Mouse (Mus musculus) neural tube, embryonic 11.5 days (tissue): Measurements from ENCODE around the gene Lmo2. TPM values are rescaled to one million over a fixed set of nuclear protein-coding genes. Genes with fewer than 3 reads are reported as not detected.

Source experiments
- ATAC-seq: fragments of 200-750 bp; cut with Nextera tagmentation; 2 replicates; pipeline ENCODE4 v1.8.0; 2017; ENCODE audit warnings: moderate number of reproducible peaks, mild to moderate bottlenecking, moderate TSS enrichment, moderate library complexity; ENCODE audit not compliant: insufficient read depth, low FRiP score, low TSS enrichment
- DNase-seq: peaks from one replicate; pipeline ENCODE4 v3.0.0-alpha.2; 2015; ENCODE audit warnings: low spot score
- H3K27ac ChIP-seq: fragments of 300-500 bp; sonication (generic); 2 replicates; pipeline ENCODE4 v1.5.1; 2014; ENCODE audit warnings: low read depth, mild to moderate bottlenecking, low read length
- H3K27me3 ChIP-seq: fragments of 300-500 bp; sonication (generic); 2 replicates; pipeline ENCODE4 v1.6.1; 2014; ENCODE audit warnings: mild to moderate bottlenecking, low read length, mixed read lengths; ENCODE audit not compliant: control insufficient read depth, insufficient read depth
- H3K36me3 ChIP-seq: fragments of 300-500 bp; sonication (generic); 2 replicates; pipeline ENCODE4 v1.6.1; 2014; ENCODE audit warnings: mild to moderate bottlenecking, low read length, moderate library complexity, mixed read lengths; ENCODE audit not compliant: control insufficient read depth, insufficient read depth
- H3K4me1 ChIP-seq: fragments of 300-500 bp; sonication (generic); 2 replicates; pipeline ENCODE4 v1.6.1; 2014; ENCODE audit warnings: low read length, mixed read lengths; ENCODE audit not compliant: control insufficient read depth, insufficient read depth
- H3K4me2 ChIP-seq: fragments of 300-500 bp; sonication (generic); 2 replicates; pipeline ENCODE4 v1.6.1; 2014; ENCODE audit warnings: low read depth, mild to moderate bottlenecking, moderate library complexity
- H3K4me3 ChIP-seq: fragments of 300-500 bp; sonication (generic); 2 replicates; pipeline ENCODE4 v1.5.1; 2014; ENCODE audit warnings: low read depth, low read length
- H3K9ac ChIP-seq: fragments of 300-500 bp; sonication (generic); 2 replicates; pipeline ENCODE4 v1.6.1; 2014; ENCODE audit warnings: mild to moderate bottlenecking, low read length
- H3K9me3 ChIP-seq: fragments of 300-500 bp; sonication (generic); 2 replicates; pipeline ENCODE4 v1.6.1; 2016; ENCODE audit warnings: low read length; ENCODE audit not compliant: control insufficient read depth
- WGBS: fragments of 180-500 bp; shearing (Covaris S2); extraction: QIAGEN DNeasy Blood & Tissue Kit; methylation state at CpG from one replicate; pipeline ENCODE4 v1.1.7; 2014; 5-methylcytosine and 5-hydroxymethylcytosine counted together
- polyA plus RNA-seq: library from polyadenylated mRNA; unstranded; fragments of >200 nt; fragmentation: Nextera tagmentation; extraction: Ambion mirVana; gene quantifications from 2 replicates; pipeline ENCODE4 v1.2.1, GENCODE M21; 2014

Gene Lmo2
- polyA plus RNA-seq, 1 experiment from 2014 or later, result 27.7 TPM

DNA sequence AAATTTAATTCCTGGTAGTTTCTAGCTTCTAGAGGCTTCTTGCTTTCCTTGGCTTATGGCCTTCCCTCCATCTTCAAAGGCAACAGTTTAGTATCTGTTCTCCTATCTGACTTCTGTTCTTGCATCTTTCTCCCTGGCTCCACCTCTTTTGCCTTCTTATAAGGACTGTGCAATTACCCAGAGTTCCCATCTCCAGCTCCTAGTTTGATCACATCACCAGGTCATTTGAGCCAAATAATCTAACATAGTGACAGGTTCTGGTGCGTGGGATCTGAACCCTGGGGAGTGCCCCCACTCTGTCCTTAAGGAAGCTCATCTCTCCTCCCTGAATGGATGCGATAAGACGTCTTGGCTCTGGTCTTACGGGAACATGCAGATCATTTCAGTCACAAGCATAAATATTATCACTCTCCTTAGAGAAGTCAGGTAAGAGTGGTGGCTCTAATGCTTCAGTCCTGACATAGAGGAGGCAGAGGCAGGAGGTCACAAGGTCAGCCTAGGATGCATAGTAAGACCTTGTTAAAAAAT lies 31.1 kb upstream of the Lmo2 start:
- H3K4me2 ChIP-seq, result no peak overlapping the region

DNA sequence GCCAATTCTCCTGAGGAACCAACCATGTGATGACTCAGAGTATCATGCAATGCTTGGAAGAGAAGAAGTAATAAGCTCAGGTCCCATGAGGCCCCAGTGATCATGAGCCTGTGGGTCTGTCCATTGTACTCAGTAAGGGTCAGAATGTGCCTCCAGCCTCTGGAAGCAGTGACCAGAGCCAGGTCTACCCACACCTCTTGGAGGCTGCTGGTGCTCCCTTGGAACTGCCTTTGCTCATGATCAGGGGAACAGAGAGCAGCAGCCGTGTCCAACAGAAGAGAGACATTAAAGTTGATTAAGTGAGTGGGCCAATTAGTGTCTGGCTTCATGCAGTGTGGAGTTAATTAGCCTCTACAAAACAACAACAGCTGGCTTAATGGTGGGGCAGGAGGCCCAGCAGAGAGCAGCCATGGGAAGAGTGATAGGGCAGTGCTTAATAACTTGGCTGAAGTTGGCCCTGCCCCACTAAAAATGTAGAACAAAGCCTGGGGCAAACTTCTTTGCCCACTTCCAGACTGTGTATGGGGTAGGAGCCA lies 30.1 kb upstream of the Lmo2 start:
- Histone ChIP-seq H3K4me1 (no peaks in the 10 kb centered on the region), H3K27me3 (no peaks in the 10 kb centered on the region), H3K9me3 (no peaks in the 10 kb centered on the region), H3K9ac (no peak overlapping the region), H3K4me3 (no peak overlapping the region), H3K36me3 (no peaks in the 10 kb centered on the region), H3K27ac (no peak overlapping the region), H3K4me2 (no peak overlapping the region)
- no peak for DNase-seq
- WGBS, result 19% methylated on average over 1 of the region's 1 CpGs
- no peak for ATAC-seq

More for the DNA sequence above, 31.1 kb upstream of the Lmo2 start:
- H3K9ac ChIP-seq, result no peak overlapping the region
- ATAC-seq (no peak), DNase-seq (no peak)
- no peaks in the 10 kb centered on the region for H3K4me1 ChIP-seq
- no peak overlapping the region for H3K27ac ChIP-seq
- no peaks in the 10 kb centered on the region for H3K9me3 ChIP-seq
- H3K36me3 ChIP-seq, result no peaks in the 10 kb centered on the region
- H3K27me3 ChIP-seq, result no peaks in the 10 kb centered on the region
- no peak overlapping the region for H3K4me3 ChIP-seq
- WGBS, result 88% methylated on average over 4 of the region's 4 CpGs

DNA sequence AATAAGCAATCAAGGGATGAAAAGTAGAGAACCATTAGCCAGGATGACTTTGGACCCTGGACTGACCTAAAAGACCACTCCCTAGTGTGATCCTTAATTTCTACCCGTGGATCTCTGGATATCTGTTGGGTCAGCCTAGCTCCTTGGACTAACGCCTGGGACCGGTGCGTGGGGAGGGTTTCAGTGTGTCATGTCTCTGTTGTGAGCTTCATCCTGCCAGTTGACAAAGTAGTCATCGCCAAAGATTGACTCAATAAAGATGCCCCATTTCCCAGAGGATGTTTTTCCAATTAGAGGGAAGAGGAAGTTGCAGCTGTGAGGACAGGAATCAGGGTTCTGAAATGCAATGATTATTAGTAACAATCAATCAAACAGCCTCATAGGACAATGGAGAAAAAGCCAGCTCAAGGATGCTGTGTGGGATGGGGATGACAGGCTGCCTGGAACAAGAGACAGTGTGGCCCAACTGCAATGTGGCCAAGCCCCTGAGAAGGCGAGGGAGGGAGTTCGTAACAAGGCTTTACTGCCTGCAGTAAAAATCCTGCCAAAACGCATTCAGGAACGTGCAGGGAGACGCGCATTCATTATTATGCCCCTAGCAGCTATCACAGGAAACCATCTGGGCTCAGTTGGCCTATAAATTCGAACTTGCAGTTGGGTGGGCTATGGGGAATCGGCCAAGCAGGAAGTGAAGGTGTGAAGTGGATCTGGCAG lies 27.3 kb upstream of the Lmo2 start:
- ATAC-seq (no peak), DNase-seq (no peak)
- Histone ChIP-seq H3K9me3 (no peaks in the 10 kb centered on the region), H3K9ac (no peak overlapping the region), H3K27me3 (no peaks in the 10 kb centered on the region), H3K27ac (no peak overlapping the region), H3K4me2 (no peak overlapping the region), H3K4me3 (no peak overlapping the region), H3K4me1 (no peaks in the 10 kb centered on the region), H3K36me3 (no peaks in the 10 kb centered on the region)
- whole genome bisulfite sequencing, result 45% methylated on average over 13 of the region's 13 CpGs

DNA sequence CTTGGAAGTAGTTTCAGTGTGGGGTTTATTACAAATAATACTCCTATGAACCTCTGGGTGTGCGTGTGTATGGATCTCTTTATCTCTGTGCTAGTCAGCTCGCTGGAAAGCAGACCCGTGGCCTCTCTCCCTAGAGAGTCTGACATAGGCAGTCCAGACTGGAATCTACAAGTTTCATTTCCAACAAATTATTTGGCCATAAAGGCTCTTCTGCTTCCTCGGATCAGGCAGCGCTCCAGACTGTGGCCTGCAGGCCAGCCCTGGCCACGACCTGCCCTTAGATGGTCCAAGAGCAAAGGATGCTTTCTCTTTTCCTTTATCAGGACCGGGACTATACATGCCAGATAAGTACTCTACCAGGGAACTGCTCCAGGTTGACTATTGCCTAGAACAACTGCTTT lies 26.3 kb upstream of the Lmo2 start:
- no peak for ATAC-seq
- DNase-seq, result no peak
- H3K36me3 ChIP-seq, result no peaks in the 10 kb centered on the region
- H3K4me3 ChIP-seq, result no peak overlapping the region
- 76% methylated on average over 7 of the region's 7 CpGs for WGBS
- no peak overlapping the region for H3K9ac ChIP-seq
- H3K27ac ChIP-seq, result no peak overlapping the region
- no peaks in the 10 kb centered on the region for H3K27me3 ChIP-seq
- no peaks in the 10 kb centered on the region for H3K4me1 ChIP-seq
- no peak overlapping the region for H3K4me2 ChIP-seq
- H3K9me3 ChIP-seq, result no peaks in the 10 kb centered on the region

DNA sequence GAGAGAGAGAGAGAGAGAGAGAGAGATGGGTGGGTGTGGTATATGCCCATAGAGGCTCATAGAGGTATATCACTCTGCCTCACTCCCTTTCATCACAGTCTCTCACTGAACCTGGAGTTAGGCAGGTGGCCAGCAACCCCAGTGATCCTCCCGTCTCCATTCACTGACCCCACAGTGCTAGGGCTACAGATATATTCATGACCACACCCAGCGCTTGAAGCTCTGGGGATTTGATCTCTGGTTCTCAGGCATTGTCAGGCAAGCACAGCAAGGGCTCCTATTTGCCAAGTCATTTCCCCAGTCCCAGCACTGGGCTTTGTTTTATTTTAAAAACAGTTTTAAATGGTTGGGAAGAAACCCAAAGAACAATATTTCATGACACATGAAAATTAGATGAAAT lies 25.8 kb upstream of the Lmo2 start:
- H3K27me3 ChIP-seq, result no peaks in the 10 kb centered on the region
- H3K4me3 ChIP-seq, result no peak overlapping the region
- no peaks in the 10 kb centered on the region for H3K9me3 ChIP-seq
- ATAC-seq (no peak), DNase-seq (no peak)
- H3K36me3 ChIP-seq, result no peaks in the 10 kb centered on the region
- no peak overlapping the region for H3K27ac ChIP-seq
- 58% methylated on average over 2 of the region's 2 CpGs for WGBS
- no peak overlapping the region for H3K9ac ChIP-seq
- no peak overlapping the region for H3K4me2 ChIP-seq
- H3K4me1 ChIP-seq, result no peaks in the 10 kb centered on the region

DNA sequence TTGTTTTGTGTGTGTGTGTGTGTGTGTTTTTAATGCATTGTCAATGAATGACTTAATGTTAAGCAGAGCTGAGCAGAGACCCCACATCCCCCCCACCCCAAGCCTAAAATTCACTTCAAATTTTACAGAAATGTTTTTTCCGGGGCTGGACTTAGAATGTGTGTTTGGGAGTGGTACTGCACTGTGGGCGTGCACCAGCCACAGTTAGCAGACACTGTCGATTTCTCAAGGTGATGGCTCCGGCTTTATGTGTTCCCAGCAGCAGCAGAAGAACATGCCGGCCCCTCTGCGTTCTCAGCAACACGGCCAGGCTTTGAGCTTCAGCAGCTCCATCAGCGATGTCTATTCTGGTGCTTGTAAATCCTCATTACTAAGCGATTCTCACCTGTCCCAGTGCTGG lies 25.3 kb upstream of the Lmo2 start:
- no peak overlapping the region for H3K4me2 ChIP-seq
- no peak overlapping the region for H3K9ac ChIP-seq
- no peak overlapping the region for H3K27ac ChIP-seq
- H3K4me1 ChIP-seq, result no peaks in the 10 kb centered on the region
- ATAC-seq (no peak), DNase-seq (no peak)
- no peaks in the 10 kb centered on the region for H3K27me3 ChIP-seq
- H3K36me3 ChIP-seq, result no peaks in the 10 kb centered on the region
- H3K9me3 ChIP-seq, result no peaks in the 10 kb centered on the region
- no peak overlapping the region for H3K4me3 ChIP-seq
- 79% methylated on average over 9 of the region's 9 CpGs for WGBS

DNA sequence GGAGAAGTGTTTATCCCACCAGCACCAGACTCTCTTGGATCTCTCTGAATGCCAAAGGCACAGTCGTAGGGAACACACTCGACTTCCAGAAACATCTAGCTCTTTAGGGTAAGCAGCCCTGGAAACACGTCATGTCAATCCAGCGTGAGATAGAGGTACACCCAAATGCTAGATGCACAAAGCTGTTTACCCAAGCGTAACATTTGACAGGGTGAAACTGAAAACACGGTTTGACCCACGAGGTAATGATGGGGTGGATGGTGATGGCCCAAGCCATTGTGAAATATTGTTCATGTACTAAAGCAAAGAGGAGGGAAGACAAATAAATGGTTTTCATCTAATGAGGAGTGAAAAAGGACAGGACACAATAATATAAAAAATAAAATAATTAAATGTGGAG lies 23.5 kb upstream of the Lmo2 start:
- DNase-seq (no peak), ATAC-seq (no peak)
- Histone ChIP-seq H3K36me3 (no peaks in the 10 kb centered on the region), H3K27me3 (no peaks in the 10 kb centered on the region), H3K4me1 (no peaks in the 10 kb centered on the region), H3K9me3 (no peaks in the 10 kb centered on the region), H3K4me2 (no peak overlapping the region), H3K4me3 (no peak overlapping the region), H3K27ac (no peak overlapping the region), H3K9ac (no peak overlapping the region)
- WGBS, result 50% methylated on average over 7 of the region's 7 CpGs

DNA sequence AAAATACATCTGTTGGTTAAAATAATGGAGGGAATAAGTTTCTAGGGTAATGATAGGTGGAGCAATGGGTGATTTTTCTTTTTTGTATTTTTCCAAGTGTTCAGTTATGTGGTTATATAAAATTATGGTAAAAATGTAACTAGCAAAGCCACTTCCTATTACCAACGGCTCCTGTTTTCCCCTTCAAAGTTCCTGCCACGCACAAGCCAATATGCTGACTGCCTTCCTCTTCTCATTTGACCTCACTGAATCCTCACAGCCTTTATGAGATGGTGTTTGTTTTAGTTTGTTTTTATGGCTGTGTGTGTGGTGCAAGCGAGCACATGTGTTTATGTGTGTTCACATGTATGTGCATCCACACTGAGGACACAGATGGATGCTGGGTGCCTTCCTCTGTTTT lies 23.1 kb upstream of the Lmo2 start:
- no peak overlapping the region for H3K4me3 ChIP-seq
- H3K4me2 ChIP-seq, result no peak overlapping the region
- H3K9ac ChIP-seq, result no peak overlapping the region
- ATAC-seq (no peak), DNase-seq (no peak)
- H3K27me3 ChIP-seq, result no peaks in the 10 kb centered on the region
- no peaks in the 10 kb centered on the region for H3K4me1 ChIP-seq
- no peaks in the 10 kb centered on the region for H3K36me3 ChIP-seq
- no peak overlapping the region for H3K27ac ChIP-seq
- 79% methylated on average over 3 of the region's 3 CpGs for WGBS
- no peaks in the 10 kb centered on the region for H3K9me3 ChIP-seq
